Mouse (Mus musculus) testis, adult 2 months (tissue): ENCODE results near the gene Fgg. TPM values are rescaled to one million over a fixed set of nuclear protein-coding genes. Genes with fewer than 3 reads are reported as not detected.

ENCODE experiments used
- H3K27ac ChIP-seq: fragments of 200-500 bp; 2 replicates; pipeline ENCODE4 v1.5.1; 2012; ENCODE audit warnings: low read depth, low read length; ENCODE audit not compliant: control insufficient read depth, insufficient read depth
- H3K27me3 ChIP-seq: fragments of 200-500 bp; 2 replicates; pipeline ENCODE4 v1.6.1; 2012; ENCODE audit warnings: mild to moderate bottlenecking, low read length, moderate library complexity; ENCODE audit not compliant: control insufficient read depth, insufficient read depth
- H3K36me3 ChIP-seq: fragments of 200-500 bp; 2 replicates; pipeline ENCODE4 v1.6.1; 2012; ENCODE audit warnings: mild to moderate bottlenecking, low read length; ENCODE audit not compliant: control insufficient read depth, insufficient read depth
- H3K4me1 ChIP-seq: fragments of 200-500 bp; 2 replicates; pipeline ENCODE4 v1.6.1; 2012; ENCODE audit warnings: low read length; ENCODE audit not compliant: control insufficient read depth, insufficient read depth
- H3K4me3 ChIP-seq: fragments of 200-500 bp; 2 replicates; pipeline ENCODE4 v1.5.1; 2012; ENCODE audit warnings: low read depth, mild to moderate bottlenecking, low read length, moderate library complexity, mixed read lengths; ENCODE audit not compliant: control insufficient read depth
- CTCF ChIP-seq: fragments of 200-500 bp; IDR thresholded peaks from 2 replicates; pipeline ENCODE4 v1.5.1; 2012; ENCODE audit warnings: low read depth, mild to moderate bottlenecking, inconsistent platforms, low read length, moderate library complexity; ENCODE audit not compliant: control insufficient read depth, insufficient read depth, insufficient replicate concordance
- POLR2A ChIP-seq: fragments of 200-500 bp; IDR thresholded peaks from 2 replicates; pipeline ENCODE4 v1.6.1; 2012; ENCODE audit warnings: low read depth, mild to moderate bottlenecking, inconsistent platforms, low read length, moderate library complexity; ENCODE audit not compliant: control insufficient read depth
- polyA plus RNA-seq: library from polyadenylated mRNA; depleted of rRNA; stranded (reverse); fragments of >200 nt; gene quantifications from 2 replicates; pipeline ENCODE4 v1.2.3, GENCODE M21; 2012

The Fgg gene
- polyA plus RNA-seq, 1 experiment = 0.20 TPM

DNA sequence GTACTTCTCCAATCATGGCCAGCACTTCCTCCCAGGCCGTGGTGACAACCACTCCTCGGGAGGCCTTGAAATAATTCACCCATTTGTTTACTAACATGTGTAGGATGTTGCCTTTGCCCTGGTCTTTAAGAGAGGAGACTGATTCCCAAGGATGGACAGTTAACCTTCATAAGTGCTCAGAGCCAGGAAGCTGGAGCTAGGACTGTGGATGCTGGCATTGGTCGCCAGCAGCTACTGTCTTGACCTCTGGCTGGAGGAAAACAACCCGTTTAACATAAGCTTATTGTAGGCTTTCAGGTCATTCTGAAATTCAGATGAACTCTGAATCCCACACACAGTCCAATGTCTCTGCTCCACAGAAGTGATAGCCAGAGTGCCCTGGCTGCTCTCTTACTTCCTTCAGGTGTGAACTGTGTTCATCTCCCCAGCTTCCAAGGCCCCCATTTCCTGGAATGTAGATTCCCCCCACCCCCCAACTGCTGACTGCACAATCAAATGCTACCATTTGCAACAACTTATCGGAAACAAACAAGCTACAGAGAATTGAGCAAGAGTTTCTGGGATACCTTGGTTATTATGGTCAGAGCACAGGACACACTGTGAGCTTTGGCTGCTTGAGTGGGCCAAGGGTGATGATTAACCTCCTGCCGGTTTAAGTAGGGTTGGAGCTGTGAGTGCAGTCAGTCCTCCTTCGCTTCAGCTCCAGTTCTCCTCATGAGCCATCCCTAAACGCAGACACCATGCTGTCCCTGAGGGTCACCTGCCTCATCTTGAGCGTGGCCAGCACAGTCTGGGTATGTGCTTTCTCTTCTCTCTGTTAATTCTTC is 18.2 kb downstream of the Fgg start, which contains the start of gene Fga:
TSS of gene Fga (plus strand) at position 602 of the 827 bp plus-strand sequence.
- no peaks in the 10 kb centered on the region for H3K36me3 ChIP-seq
- no peak within 1 kb of the TSS for H3K27ac ChIP-seq
- no peaks in the 10 kb centered on the region for H3K27me3 ChIP-seq
- H3K4me1 ChIP-seq = no peaks in the 10 kb centered on the region
- H3K4me3 ChIP-seq = no peak within 1 kb of the TSS
- no peak for TF ChIP-seq CTCF
- TF ChIP-seq POLR2A = no peak

DNA sequence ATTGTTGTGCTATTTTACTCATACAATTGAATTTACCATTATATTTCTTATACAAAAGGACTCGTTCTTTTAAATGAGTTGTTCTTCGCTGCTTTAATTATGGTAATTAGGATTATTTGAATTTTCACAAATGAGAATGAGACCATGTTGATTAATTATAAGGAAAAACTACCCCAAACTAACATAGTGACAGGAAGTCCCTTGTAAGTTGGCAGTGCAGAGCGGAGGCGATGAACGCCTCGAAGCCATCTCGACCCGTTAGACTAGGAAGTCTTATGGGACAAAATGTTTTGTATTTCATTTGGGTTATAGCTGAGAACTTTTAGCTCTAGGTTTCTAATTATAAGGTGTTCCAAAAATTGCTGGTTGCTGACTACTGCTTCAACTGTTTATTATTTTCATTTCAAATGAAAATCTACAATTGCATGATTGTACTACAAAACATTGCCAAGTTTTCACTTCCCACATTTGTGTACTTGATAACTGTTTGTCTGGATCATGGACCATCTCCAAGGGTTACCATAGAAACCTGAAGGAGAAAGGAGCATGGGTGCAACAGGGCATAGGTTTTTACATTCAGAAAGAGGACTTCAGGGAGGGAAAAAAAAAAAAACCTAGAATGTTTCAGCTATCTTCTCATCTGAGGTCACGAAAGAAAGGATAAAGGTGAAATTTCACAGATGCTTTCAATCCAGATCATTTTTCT is 20.2 kb downstream of the Fgg start:
- Histone ChIP-seq H3K27ac (no peak overlapping the region), H3K36me3 (no peaks in the 10 kb centered on the region), H3K4me3 (no peak overlapping the region), H3K4me1 (peaks cover 11% of the 10 kb centered on the region), H3K27me3 (no peaks in the 10 kb centered on the region)
- no peak for TF ChIP-seq CTCF
- TF ChIP-seq POLR2A = no peak

GRCm38 (mm10) chr3:83030331-83030730 is 22.8 kb downstream of the Fgg start:
- TF ChIP-seq POLR2A = no peak
- no peak for TF ChIP-seq CTCF
- no peaks in the 10 kb centered on the region for H3K27me3 ChIP-seq
- peaks cover 20% of the 10 kb centered on the region for H3K4me1 ChIP-seq
- H3K4me3 ChIP-seq = no peak overlapping the region
- no peak overlapping the region for H3K27ac ChIP-seq
- no peaks in the 10 kb centered on the region for H3K36me3 ChIP-seq

- Histone ChIP-seq H3K27me3 (no peaks in the 10 kb centered on the region), H3K4me3 (peak overlapping the region; percentile 47), H3K27ac (no peak overlapping the region), H3K36me3 (no peaks in the 10 kb centered on the region), H3K4me1 (peaks cover 20% of the 10 kb centered on the region)
- TF ChIP-seq POLR2A = no peak
- TF ChIP-seq CTCF = no peak
These were observed 25.3 kb downstream of the Fgg start for GRCm38 (mm10) chr3:83032746-83033308.

GRCm38 (mm10) chr3:83033801-83034200 is 26.3 kb downstream of the Fgg start:
- Histone ChIP-seq H3K27me3 (no peaks in the 10 kb centered on the region), H3K4me3 (no peak overlapping the region), H3K27ac (no peak overlapping the region), H3K4me1 (peaks cover 20% of the 10 kb centered on the region), H3K36me3 (no peaks in the 10 kb centered on the region)
- no peak for TF ChIP-seq POLR2A
- no peak for TF ChIP-seq CTCF

DNA sequence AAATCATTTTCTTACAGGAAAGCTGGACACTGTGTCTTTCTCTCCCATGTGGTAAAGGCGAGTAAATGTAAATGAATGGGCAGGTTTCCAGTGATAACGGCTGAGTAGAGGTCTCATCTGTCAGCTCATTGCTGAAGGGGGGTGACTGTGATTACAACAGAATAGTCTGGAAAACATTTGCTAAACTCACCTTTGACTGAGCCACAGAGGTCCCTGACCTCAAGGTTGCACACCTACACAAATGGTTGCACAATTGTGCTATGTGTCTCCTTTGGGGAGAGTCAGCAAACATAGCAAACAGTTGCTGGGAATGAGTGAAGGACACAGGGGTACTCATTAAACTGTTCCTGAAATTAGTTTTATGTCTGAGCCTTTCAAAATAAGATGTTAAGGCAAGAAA is 31.3 kb downstream of the Fgg start:
- peaks cover 1% of the 10 kb centered on the region for H3K4me1 ChIP-seq
- no peaks in the 10 kb centered on the region for H3K36me3 ChIP-seq
- H3K4me3 ChIP-seq = no peak overlapping the region
- TF ChIP-seq CTCF = no peak
- TF ChIP-seq POLR2A = no peak
- no peaks in the 10 kb centered on the region for H3K27me3 ChIP-seq
- no peak overlapping the region for H3K27ac ChIP-seq

GRCm38 (mm10) chr3:83039666-83040065 is 32.1 kb downstream of the Fgg start:
- Histone ChIP-seq H3K4me1 (no peaks in the 10 kb centered on the region), H3K27ac (no peak overlapping the region), H3K4me3 (no peak overlapping the region), H3K36me3 (no peaks in the 10 kb centered on the region), H3K27me3 (no peaks in the 10 kb centered on the region)
- TF ChIP-seq CTCF (no peak), POLR2A (no peak)
